Mouse (Mus musculus): ENCODE results near the gene Slc25a51. TPM values are rescaled to one million over a fixed set of nuclear protein-coding genes. Genes with fewer than 3 reads are reported as not detected.
A peak's percentile ranks its signal among the peaks of the same experiment; 100 is the strongest.
"Not testable (repeated sequence)": the region's sequence is repeated elsewhere in the genome, so short reads cannot be mapped to it uniquely, and the experiment has no call there.

Gene Slc25a51
- polyA plus RNA-seq, 1 experiment from 2014 or later = 62.9 TPM

DNA sequence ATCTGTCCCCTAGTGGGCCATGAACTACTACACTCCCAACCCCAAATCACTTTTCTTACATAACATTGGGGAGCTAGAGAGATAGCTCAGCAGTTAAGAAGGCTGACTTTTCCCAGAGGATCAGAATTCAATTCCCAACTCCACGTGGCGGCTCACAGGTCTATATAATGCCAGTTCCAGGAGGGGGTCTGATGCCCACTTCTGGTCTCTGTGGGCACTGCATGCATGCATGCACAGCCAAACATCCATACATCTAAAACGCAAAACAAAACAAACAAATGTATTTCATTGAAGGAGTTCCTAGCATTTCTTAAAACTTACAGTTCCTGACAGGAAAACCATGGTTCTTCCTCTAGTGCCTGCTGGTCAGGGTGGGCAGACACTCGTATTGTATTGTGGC lies 16.5 kb downstream of the Slc25a51 start:
- no peak overlapping the region for H3K4me3 ChIP-seq (replicated peaks; ENCODE audit: low read depth, low read length)
- 68% methylated on average over 4 of the region's 4 CpGs for WGBS
- no peak overlapping the region for H3K4me2 ChIP-seq (ENCODE audit: low read length)
- H3K27me3 ChIP-seq (ENCODE audit: insufficient read depth, low read length) = no peaks in the 10 kb centered on the region
- ATAC-seq (replicated peaks; ENCODE audit: low FRiP score, low read depth) = no peak
- no peak for DNase-seq (ENCODE audit: low spot score)
- TF ChIP-seq CTCF (IDR thresholded peaks at IDR 0.05; ENCODE audit: low read depth) = peak; percentile 38; the same call in 1 of the 2 replicates
- H3K9ac ChIP-seq (ENCODE audit: low read depth, low read length) = no peak overlapping the region
- H3K9me3 ChIP-seq (replicated peaks; ENCODE audit: low read length) = no peaks in the 10 kb centered on the region
- H3K27ac ChIP-seq = no peak overlapping the region
- no peaks in the 10 kb centered on the region for H3K4me1 ChIP-seq (replicated peaks; ENCODE audit: insufficient read depth, low read length)
- 0 out of 2 replicates have a peak, but pooled peaks cover 5% of the 10 kb centered on the region for H3K36me3 ChIP-seq (ENCODE audit: insufficient read depth, low read length)

DNA sequence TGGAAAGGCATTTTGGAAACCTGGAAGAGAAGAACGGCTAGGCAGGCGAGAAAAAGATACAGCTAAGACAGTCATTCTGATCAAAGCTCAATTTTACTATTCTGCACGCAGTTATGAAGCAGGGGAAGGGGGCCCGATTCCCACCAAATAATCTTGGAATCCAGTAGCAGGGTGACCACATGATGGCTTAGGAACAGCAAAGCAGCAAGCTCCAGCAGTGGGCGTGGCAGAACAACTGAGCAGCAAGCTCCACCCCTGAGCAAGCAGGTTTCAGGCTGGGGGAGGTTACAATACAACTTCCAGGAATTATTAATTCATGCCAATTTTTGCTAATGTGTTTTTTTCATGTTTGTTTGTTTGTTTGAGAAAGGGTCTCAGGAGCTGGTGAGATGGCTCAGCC lies 21.3 kb downstream of the Slc25a51 start:
- 93% methylated on average over 5 of the region's 5 CpGs for WGBS
- H3K27me3 ChIP-seq (ENCODE audit: insufficient read depth, low read length); H3K4me2 ChIP-seq (ENCODE audit: low read length); H3K9ac ChIP-seq (ENCODE audit: low read depth, low read length); H3K4me1 ChIP-seq (replicated peaks; ENCODE audit: insufficient read depth, low read length); H3K36me3 ChIP-seq (ENCODE audit: insufficient read depth, low read length); H3K9me3 ChIP-seq (replicated peaks; ENCODE audit: low read length); ATAC-seq (replicated peaks; ENCODE audit: low FRiP score, low read depth); H3K4me3 ChIP-seq (replicated peaks; ENCODE audit: low read depth, low read length); DNase-seq (ENCODE audit: low spot score); H3K27ac ChIP-seq: not testable (repeated sequence)

DNA sequence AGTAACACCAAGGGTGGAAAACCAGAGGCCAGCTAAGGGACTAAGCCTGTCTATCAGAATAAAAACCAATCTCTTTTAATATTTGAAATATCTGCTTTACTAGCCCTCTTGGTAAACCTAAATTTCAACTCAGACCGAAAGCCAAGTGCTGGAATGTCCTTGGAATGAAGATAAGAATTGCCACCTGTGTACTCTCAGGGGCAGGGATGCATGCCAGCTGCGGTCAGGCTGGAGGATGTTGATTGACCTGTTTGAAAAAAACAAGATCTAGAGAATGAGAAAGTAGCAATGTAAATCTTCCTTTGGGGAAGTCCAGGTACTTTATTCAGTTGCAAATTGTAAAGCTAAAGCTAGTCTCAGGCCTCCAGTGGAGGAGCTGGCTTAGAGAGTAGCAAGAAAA lies 26.4 kb downstream of the Slc25a51 start:
- H3K27ac ChIP-seq; H3K9ac ChIP-seq (ENCODE audit: low read depth, low read length): not testable (repeated sequence)

DNA sequence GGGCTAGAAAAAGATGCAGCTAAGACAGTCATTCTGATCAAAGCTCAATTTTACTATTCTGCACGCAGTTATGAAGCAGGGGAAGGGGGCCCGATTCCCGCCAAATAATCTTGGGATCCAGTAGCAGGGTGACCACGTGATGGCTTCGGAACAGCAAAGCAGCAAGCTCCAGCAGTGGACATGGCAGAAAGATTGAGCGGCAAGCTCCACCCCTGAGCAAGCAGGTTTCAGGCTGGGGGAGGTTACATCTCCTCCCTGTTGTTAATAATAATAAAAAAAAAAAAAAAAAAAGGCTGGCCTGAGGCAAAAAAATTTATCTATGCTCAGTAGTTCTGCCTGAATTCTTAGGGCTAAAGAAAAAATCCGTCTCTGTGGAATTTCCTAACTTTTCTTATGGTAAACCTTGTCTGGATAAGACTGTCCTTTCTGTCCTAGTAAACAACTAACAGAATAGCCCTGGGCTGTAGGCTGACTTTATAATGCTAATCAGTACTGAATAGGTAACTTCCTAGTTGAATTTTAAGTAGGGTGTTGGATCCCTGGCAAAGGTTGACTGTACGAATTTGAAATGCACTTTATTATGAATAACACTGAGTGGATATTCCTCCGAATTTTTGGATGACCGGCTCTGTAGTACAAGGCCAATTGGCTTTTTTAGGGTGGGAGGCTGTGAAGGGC lies 27.5 kb downstream of the Slc25a51 start:
- not testable (repeated sequence) for H3K4me2 ChIP-seq (ENCODE audit: low read length); H3K9me3 ChIP-seq (replicated peaks; ENCODE audit: low read length); H3K27me3 ChIP-seq (ENCODE audit: insufficient read depth, low read length); H3K36me3 ChIP-seq (ENCODE audit: insufficient read depth, low read length); H3K4me1 ChIP-seq (replicated peaks; ENCODE audit: insufficient read depth, low read length); H3K9ac ChIP-seq (ENCODE audit: low read depth, low read length); ATAC-seq (replicated peaks; ENCODE audit: low FRiP score, low read depth); DNase-seq (ENCODE audit: low spot score); H3K4me3 ChIP-seq (replicated peaks; ENCODE audit: low read depth, low read length); H3K27ac ChIP-seq
- 75% methylated on average over 10 of the region's 10 CpGs for WGBS

More for the DNA sequence above, 26.4 kb downstream of the Slc25a51 start:
- DNase-seq (ENCODE audit: low spot score); H3K4me1 ChIP-seq (replicated peaks; ENCODE audit: insufficient read depth, low read length); ATAC-seq (replicated peaks; ENCODE audit: low FRiP score, low read depth); H3K4me3 ChIP-seq (replicated peaks; ENCODE audit: low read depth, low read length); H3K27me3 ChIP-seq (ENCODE audit: insufficient read depth, low read length); H3K36me3 ChIP-seq (ENCODE audit: insufficient read depth, low read length); H3K9me3 ChIP-seq (replicated peaks; ENCODE audit: low read length); H3K4me2 ChIP-seq (ENCODE audit: low read length): not testable (repeated sequence)
- 74% methylated on average over 2 of the region's 2 CpGs for whole genome bisulfite sequencing

DNA sequence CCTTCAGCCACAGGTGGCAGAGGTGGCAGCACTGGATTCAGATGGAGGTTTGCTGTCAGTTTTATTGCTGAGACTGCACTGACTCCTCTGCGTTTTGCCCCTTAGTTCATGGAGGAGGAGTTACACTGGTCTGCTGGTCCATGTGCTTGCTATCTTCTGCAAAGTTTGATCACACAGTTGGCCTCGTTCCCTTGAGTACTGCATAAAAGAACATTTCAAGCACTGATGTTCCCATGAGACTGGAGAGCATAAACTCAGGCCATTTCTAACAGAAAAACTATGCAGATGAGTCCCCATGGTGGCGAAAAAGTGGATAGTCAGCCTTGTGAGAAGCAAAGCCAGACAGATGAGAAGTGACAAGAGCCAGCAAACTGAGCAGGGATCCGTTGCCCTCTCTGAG lies 32.0 kb downstream of the Slc25a51 start:
- Histone ChIP-seq H3K4me1 (replicated peaks; ENCODE audit: insufficient read depth, low read length) (no peaks in the 10 kb centered on the region), H3K27ac (no peak overlapping the region), H3K9ac (ENCODE audit: low read depth, low read length) (no peak overlapping the region), H3K27me3 (ENCODE audit: insufficient read depth, low read length) (no peaks in the 10 kb centered on the region), H3K9me3 (replicated peaks; ENCODE audit: low read length) (no peaks in the 10 kb centered on the region), H3K4me3 (replicated peaks; ENCODE audit: low read depth, low read length) (no peak overlapping the region), H3K36me3 (ENCODE audit: insufficient read depth, low read length) (peaks cover 21% of the 10 kb centered on the region), H3K4me2 (ENCODE audit: low read length) (no peak overlapping the region)
- 78% methylated on average over 4 of the region's 4 CpGs for WGBS
- peak; percentile 27 for DNase-seq (ENCODE audit: low spot score)
- no peak for ATAC-seq (replicated peaks; ENCODE audit: low FRiP score, low read depth)
- TF ChIP-seq CTCF (IDR thresholded peaks at IDR 0.05; ENCODE audit: low read depth) = no peak

DNA sequence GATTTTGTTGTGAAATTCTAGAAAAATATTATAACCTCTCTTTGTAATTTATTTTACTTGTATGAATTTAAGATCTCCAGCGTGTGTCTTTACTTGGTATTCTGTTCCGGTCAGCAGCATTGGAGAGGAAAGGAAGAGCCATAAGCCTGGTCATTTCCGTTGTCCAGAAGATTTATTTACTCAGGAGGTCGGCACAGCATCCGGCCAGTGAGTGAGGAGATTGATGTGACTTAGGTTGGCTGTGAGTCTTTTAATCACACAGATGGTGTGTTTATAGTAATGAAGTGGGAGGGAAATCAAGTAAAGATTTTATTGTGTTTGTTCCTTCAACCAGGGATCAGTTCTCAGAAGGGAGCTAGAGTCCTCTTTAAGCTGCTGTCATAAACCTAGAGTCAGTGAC lies 33.7 kb downstream of the Slc25a51 start:
- peak; percentile 64 for DNase-seq (ENCODE audit: low spot score)

DNA sequence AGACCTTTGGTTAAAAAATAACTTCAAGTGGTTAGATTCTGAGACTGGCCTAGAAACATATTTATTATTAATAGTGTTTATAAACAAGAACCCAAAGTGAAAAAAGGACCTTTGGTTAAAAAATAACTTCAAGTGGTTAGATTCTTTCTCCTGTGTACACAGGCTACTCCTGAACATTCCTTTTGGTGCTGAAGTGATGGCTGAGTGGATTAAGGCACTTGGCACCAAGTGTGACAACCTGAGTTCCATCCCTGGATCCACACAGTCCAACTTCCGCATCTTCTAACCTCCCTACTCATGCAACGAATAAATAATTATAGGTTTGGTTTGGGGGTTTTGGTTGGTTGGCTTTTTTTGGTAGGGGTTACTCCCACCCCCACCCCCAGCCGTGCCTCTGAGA lies 37.3 kb downstream of the Slc25a51 start:
- DNase-seq (ENCODE audit: low spot score) (no peak), ATAC-seq (replicated peaks; ENCODE audit: low FRiP score, low read depth) (no peak)
- Histone ChIP-seq H3K27ac (no peak overlapping the region), H3K4me3 (replicated peaks; ENCODE audit: low read depth, low read length) (no peak overlapping the region), H3K4me2 (ENCODE audit: low read length) (no peak overlapping the region), H3K4me1 (replicated peaks; ENCODE audit: insufficient read depth, low read length) (no peaks in the 10 kb centered on the region), H3K27me3 (ENCODE audit: insufficient read depth, low read length) (no peaks in the 10 kb centered on the region), H3K9me3 (replicated peaks; ENCODE audit: low read length) (no peaks in the 10 kb centered on the region), H3K9ac (ENCODE audit: low read depth, low read length) (no peak overlapping the region), H3K36me3 (ENCODE audit: insufficient read depth, low read length) (peaks cover 22% of the 10 kb centered on the region)
- WGBS = 83% methylated on average over 3 of the region's 3 CpGs
- TF ChIP-seq CTCF (IDR thresholded peaks at IDR 0.05; ENCODE audit: low read depth) = no peak

More for the DNA sequence above, 33.7 kb downstream of the Slc25a51 start:
- no peak overlapping the region for H3K9ac ChIP-seq (ENCODE audit: low read depth, low read length)
- TF ChIP-seq CTCF (IDR thresholded peaks at IDR 0.05; ENCODE audit: low read depth) = no peak
- no peaks in the 10 kb centered on the region for H3K27me3 ChIP-seq (ENCODE audit: insufficient read depth, low read length)
- H3K4me2 ChIP-seq (ENCODE audit: low read length) = no peak overlapping the region
- no peak overlapping the region for H3K27ac ChIP-seq
- 32% methylated on average over 5 of the region's 5 CpGs for WGBS
- no peaks in the 10 kb centered on the region for H3K9me3 ChIP-seq (replicated peaks; ENCODE audit: low read length)
- ATAC-seq (replicated peaks; ENCODE audit: low FRiP score, low read depth) = no peak
- no peaks in the 10 kb centered on the region for H3K4me1 ChIP-seq (replicated peaks; ENCODE audit: insufficient read depth, low read length)
- no peak overlapping the region for H3K4me3 ChIP-seq (replicated peaks; ENCODE audit: low read depth, low read length)
- peaks cover 22% of the 10 kb centered on the region for H3K36me3 ChIP-seq (ENCODE audit: insufficient read depth, low read length)

All from kidney, postnatal 0 days (tissue).